Mouse (Mus musculus) CH12.LX (cell line): ENCODE measurements around the gene Aven. TPM values are rescaled to one million over a fixed set of nuclear protein-coding genes. Genes with fewer than 3 reads are reported as not detected.

Source experiments
- DNase-seq: peaks from one replicate; pipeline ENCODE4 v3.0.0-alpha.2; 2013; ENCODE audit errors: extremely low read depth
- H3K27ac ChIP-seq: 2 replicates; pipeline ENCODE4 v1.5.1; 2012; ENCODE audit warnings: low read depth, mild to moderate bottlenecking, control low read depth, moderate library complexity; ENCODE audit not compliant: insufficient read depth
- H3K27me3 ChIP-seq: replicated peaks from 2 replicates; pipeline ENCODE3; 2012; ENCODE audit warnings: inconsistent platforms
- H3K36me3 ChIP-seq, 2 experiments: replicated peaks in 1 of 2; 2 replicates each; pipeline versions ENCODE3 to v1.6.1; 2012; ENCODE audit warnings: inconsistent platforms in 1 of 2, low read length in 1 of 2, mild to moderate bottlenecking in 1 of 2, mixed read lengths in 1 of 2, moderate library complexity in 1 of 2; ENCODE audit not compliant: control insufficient read depth in 1 of 2, insufficient read depth in 1 of 2
- H3K4me1 ChIP-seq, 2 experiments: 2 replicates each; pipeline ENCODE4 v1.6.1; 2012; ENCODE audit warnings: inconsistent platforms in 1 of 2, moderate library complexity in 1 of 2; ENCODE audit not compliant: insufficient read depth in 2 of 2, control insufficient read depth in 1 of 2
- H3K4me2 ChIP-seq: 2 replicates; pipeline ENCODE4 v1.6.1; 2012; ENCODE audit warnings: low read depth, mild to moderate bottlenecking, control low read depth; ENCODE audit not compliant: poor library complexity, insufficient read depth, severe bottlenecking
- H3K4me3 ChIP-seq, 3 experiments: fragments of 150-350 bp in 1 of 3; sonication (generic) in 1 of 3; replicated peaks in 1 of 3; 2 replicates each; pipeline versions ENCODE3 to v1.5.1; 2011 to 2012; ENCODE audit warnings: low read depth in 2 of 3, low read length in 2 of 3, mild to moderate bottlenecking in 2 of 3, moderate library complexity in 2 of 3, control low read depth in 1 of 3, improper control_type of control experiment in 1 of 3, inconsistent platforms in 1 of 3, mixed read lengths in 1 of 3; ENCODE audit not compliant: poor library complexity in 1 of 3
- H3K79me2 ChIP-seq: replicated peaks from 2 replicates; pipeline ENCODE4 v1.6.1; 2012; ENCODE audit warnings: mild to moderate bottlenecking, moderate library complexity; ENCODE audit not compliant: control insufficient read depth, poor library complexity, insufficient read depth, severe bottlenecking; ENCODE audit errors: extremely low read depth
- H3K9ac ChIP-seq: 2 replicates; pipeline ENCODE4 v1.6.1; 2012; ENCODE audit warnings: low read depth, mild to moderate bottlenecking, control low read depth, moderate library complexity; ENCODE audit not compliant: insufficient read depth
- H3K9me3 ChIP-seq: replicated peaks from 2 replicates; pipeline ENCODE3; 2012; ENCODE audit warnings: low read length, inconsistent platforms, mixed read lengths
- CHD1 ChIP-seq: IDR thresholded peaks from 2 replicates; pipeline ENCODE4 v1.6.1; 2012; ENCODE audit warnings: low read depth, low read length, improper control_type of control experiment, inconsistent platforms
- CTCF ChIP-seq, 2 experiments: IDR thresholded peaks in 1 of 2; conservative IDR thresholded peaks in 1 of 2; 2 replicates each; pipeline ENCODE4 v1.5.1; 2011 to 2012; ENCODE audit warnings: low read depth in 2 of 2, low read length in 2 of 2, improper control_type of control experiment in 1 of 2, inconsistent platforms in 1 of 2, mild to moderate bottlenecking in 1 of 2, moderate library complexity in 1 of 2
- GABPA ChIP-seq: IDR thresholded peaks from 2 replicates; pipeline ENCODE4 v1.6.1; 2012; ENCODE audit warnings: low read depth, low read length, improper control_type of control experiment, inconsistent platforms; ENCODE audit not compliant: insufficient replicate concordance
- IRF4 ChIP-seq: IDR thresholded peaks from 2 replicates; pipeline ENCODE4 v1.6.1; 2014; ENCODE audit warnings: low read depth, mild to moderate bottlenecking, inconsistent platforms, low read length, improper control_type of control experiment
- MAFK ChIP-seq: IDR thresholded peaks from 2 replicates; pipeline ENCODE4 v1.6.1; 2011; ENCODE audit warnings: low read length, improper control_type of control experiment; ENCODE audit not compliant: insufficient replicate concordance
- MEF2A ChIP-seq: IDR thresholded peaks from 2 replicates; pipeline ENCODE4 v1.6.1; 2014; ENCODE audit warnings: low read depth, mild to moderate bottlenecking, inconsistent platforms, low read length, improper control_type of control experiment, borderline replicate concordance
- NELFE ChIP-seq: IDR thresholded peaks from 2 replicates; pipeline ENCODE4 v1.6.1; 2011; ENCODE audit warnings: low read depth, low read length, improper control_type of control experiment
- POLR2AphosphoS2 ChIP-seq: IDR thresholded peaks from 2 replicates; pipeline ENCODE4 v1.6.1; 2011; ENCODE audit warnings: low read depth, low read length, improper control_type of control experiment
- RAD21 ChIP-seq: IDR thresholded peaks from 2 replicates; pipeline ENCODE4 v1.6.1; 2011; ENCODE audit warnings: low read depth, mild to moderate bottlenecking, low read length, improper control_type of control experiment, moderate library complexity
- RCOR1 ChIP-seq: conservative IDR thresholded peaks from 2 replicates; pipeline ENCODE4 v1.6.1; 2012; ENCODE audit warnings: low read depth, mild to moderate bottlenecking, inconsistent platforms, low read length, improper control_type of control experiment
- SIN3A ChIP-seq: IDR thresholded peaks from 2 replicates; pipeline ENCODE4 v1.6.1; 2012; ENCODE audit warnings: low read length, improper control_type of control experiment, inconsistent platforms
- SMC3 ChIP-seq: IDR thresholded peaks from 2 replicates; pipeline ENCODE4 v1.6.1; 2011; ENCODE audit warnings: low read depth, low read length, improper control_type of control experiment
- TBP ChIP-seq: conservative IDR thresholded peaks from 2 replicates; pipeline ENCODE4 v1.6.1; 2011; ENCODE audit warnings: low read depth, low read length, improper control_type of control experiment
- UBTF ChIP-seq: IDR thresholded peaks from 2 replicates; pipeline ENCODE4 v1.6.1; 2012; ENCODE audit warnings: low read depth, mild to moderate bottlenecking, inconsistent platforms, low read length, improper control_type of control experiment, moderate library complexity
- USF1 ChIP-seq: IDR thresholded peaks from 2 replicates; pipeline ENCODE4 v1.6.1; 2014; ENCODE audit warnings: low read depth, mild to moderate bottlenecking, inconsistent platforms, low read length, improper control_type of control experiment
- ZC3H11A ChIP-seq: IDR thresholded peaks from 2 replicates; pipeline ENCODE4 v1.6.1; 2012; ENCODE audit warnings: low read depth, mild to moderate bottlenecking, inconsistent platforms, low read length, improper control_type of control experiment
- ZKSCAN1 ChIP-seq: IDR thresholded peaks from 2 replicates; pipeline ENCODE4 v1.6.1; 2012; ENCODE audit warnings: low read depth, inconsistent platforms, low read length, improper control_type of control experiment, borderline replicate concordance
- ZMIZ1 ChIP-seq: IDR thresholded peaks from 2 replicates; pipeline ENCODE4 v1.6.1; 2012; ENCODE audit warnings: low read depth, mild to moderate bottlenecking, inconsistent platforms, low read length, improper control_type of control experiment
- ZNF384 ChIP-seq: IDR thresholded peaks from 2 replicates; pipeline ENCODE4 v1.6.1; 2012; ENCODE audit warnings: low read depth, low read length, improper control_type of control experiment, inconsistent platforms
- dilution Hi-C: fragments of 300-500 bp; cut with MboI; formaldehyde crosslinking; loops from 2 replicates; pipeline ENCODE4 v1.14.3; 2020; ENCODE audit warnings: low sequenced_read_pairs; ENCODE audit not compliant: extremely low pct_unique_long_range_greater_than_20kb, extremely low pct_ligation_motif_present
- in situ Hi-C: fragments of 300-500 bp; cut with MboI; formaldehyde crosslinking; loops from 3 replicates; pipeline ENCODE4 v1.14.3; 2019; ENCODE audit warnings: low sequenced_read_pairs, low pct_ligation_motif_present, low pct_unique_long_range_greater_than_20kb, mixed read lengths
- polyA plus RNA-seq: library from polyadenylated mRNA; unstranded; fragments of >175 nt; gene quantifications from 2 replicates; pipeline ENCODE4 v1.2.1, GENCODE M21; 2012; ENCODE audit warnings: low read depth; ENCODE audit not compliant: insufficient read length
- total RNA-seq, 2 experiments: library from RNA; depleted of rRNA; stranded (reverse); fragments of 300-350 nt in 1 of 2; fragments of >200 nt in 1 of 2; gene quantifications; 2 replicates each; pipeline ENCODE4 v1.2.3; 2012 to 2014

Aven gene
- total and polyA plus RNA-seq, 3 experiments: 21.2 to 44.3 (median 33.9) TPM

DNA sequence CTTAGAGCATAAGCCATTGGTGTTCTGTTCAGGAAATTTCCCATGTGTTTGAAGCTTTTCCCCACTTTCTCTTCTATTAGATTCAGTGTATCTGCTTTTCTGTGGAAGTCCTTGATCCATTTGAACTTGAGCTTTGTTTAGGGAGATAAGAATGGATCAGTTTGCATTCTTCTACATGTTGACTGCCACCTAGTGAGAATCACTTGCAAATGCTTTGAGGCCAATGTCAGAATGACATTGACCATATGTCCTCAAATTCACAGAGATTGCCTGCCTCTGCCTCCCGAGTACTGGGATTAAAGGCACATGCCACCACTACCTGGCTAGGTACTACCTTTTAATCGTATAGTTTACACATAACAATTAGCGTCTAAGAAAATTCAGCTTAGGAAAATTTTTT, 119.9 kb downstream of the Aven start:
- Histone ChIP-seq H3K9me3 (no peaks in the 10 kb centered on the region), H3K4me2 (no peak overlapping the region), H3K27ac (no peak overlapping the region), H3K4me3 (no peak overlapping the region), H3K36me3 (peaks cover 0 to 8% of the 10 kb centered on the region in 2 experiments), H3K4me1 (peaks cover 0 to 5% of the 10 kb centered on the region in 2 experiments; a peak in 1 of 4 replicates), H3K9ac (no peak overlapping the region), H3K27me3 (no peaks in the 10 kb centered on the region), H3K79me2 (no peaks in the 10 kb centered on the region)
- in situ Hi-C loops (loop anchor here (5.0 kb wide), 1 partner anchor 110 kb away; no protein-coding TSS in a partner anchor), dilution Hi-C loops (no loop called here)
- TF ChIP-seq CTCF (conservative IDR thresholded peaks at IDR 0.05 in 1 of 2, IDR thresholded peaks at IDR 0.05 in 1 of 2; ENCODE audit: low read depth in 2 of 2, low read length in 2 of 2) (peak in 1 of 2 experiments; percentile 73; a peak in 3 of 4 replicates), SMC3 (peak; percentile 59), CHD1 (no peak), ZMIZ1 (no peak), RAD21 (peak; percentile 52)
- no peak for DNase-seq

DNA sequence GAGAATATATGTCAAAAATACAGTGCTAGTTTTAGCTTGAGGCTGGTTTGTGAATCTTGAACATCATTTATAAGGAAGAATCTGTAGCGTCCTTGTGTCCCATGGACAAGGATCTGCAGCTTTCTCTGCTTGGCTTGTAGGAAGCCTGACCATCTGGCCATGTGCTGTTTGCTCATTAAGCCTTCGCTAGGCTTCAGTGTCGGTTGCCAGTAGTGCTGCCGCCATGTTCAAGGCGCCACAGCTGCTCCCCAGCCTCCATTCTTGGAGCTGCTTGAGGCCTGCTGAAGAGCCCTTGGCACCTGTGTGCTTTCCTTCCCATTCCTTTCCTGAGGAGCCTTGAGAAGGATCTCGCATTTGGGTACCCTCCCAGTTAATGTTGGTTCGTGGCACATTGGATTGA, 121.6 kb downstream of the Aven start:
- TF ChIP-seq MEF2A (no peak), RAD21 (no peak), UBTF (no peak), USF1 (no peak), CTCF (conservative IDR thresholded peaks at IDR 0.05 in 1 of 2, IDR thresholded peaks at IDR 0.05 in 1 of 2; ENCODE audit: low read depth in 2 of 2, low read length in 2 of 2) (no peak), ZC3H11A (no peak), GABPA (no peak), IRF4 (no peak), RCOR1 (no peak), TBP (no peak), ZNF384 (no peak), SIN3A (no peak), POLR2AphosphoS2 (no peak), NELFE (no peak), ZKSCAN1 (no peak), MAFK (no peak), ZMIZ1 (no peak)
- Histone ChIP-seq H3K4me1 (no peaks in the 10 kb centered on the region), H3K36me3 (peaks cover 0 to 8% of the 10 kb centered on the region in 2 experiments), H3K27ac (no peak overlapping the region), H3K4me3 (no peak overlapping the region), H3K79me2 (no peaks in the 10 kb centered on the region), H3K4me2 (no peak overlapping the region), H3K9me3 (no peaks in the 10 kb centered on the region), H3K27me3 (no peaks in the 10 kb centered on the region), H3K9ac (no peak overlapping the region)
- in situ Hi-C loops: loop anchor here (5.0 kb wide), 1 partner anchor 112 kb away; no protein-coding TSS in a partner anchor
- dilution Hi-C loops: no loop called here
- DNase-seq: no peak
